In the genomic region with DNA sequence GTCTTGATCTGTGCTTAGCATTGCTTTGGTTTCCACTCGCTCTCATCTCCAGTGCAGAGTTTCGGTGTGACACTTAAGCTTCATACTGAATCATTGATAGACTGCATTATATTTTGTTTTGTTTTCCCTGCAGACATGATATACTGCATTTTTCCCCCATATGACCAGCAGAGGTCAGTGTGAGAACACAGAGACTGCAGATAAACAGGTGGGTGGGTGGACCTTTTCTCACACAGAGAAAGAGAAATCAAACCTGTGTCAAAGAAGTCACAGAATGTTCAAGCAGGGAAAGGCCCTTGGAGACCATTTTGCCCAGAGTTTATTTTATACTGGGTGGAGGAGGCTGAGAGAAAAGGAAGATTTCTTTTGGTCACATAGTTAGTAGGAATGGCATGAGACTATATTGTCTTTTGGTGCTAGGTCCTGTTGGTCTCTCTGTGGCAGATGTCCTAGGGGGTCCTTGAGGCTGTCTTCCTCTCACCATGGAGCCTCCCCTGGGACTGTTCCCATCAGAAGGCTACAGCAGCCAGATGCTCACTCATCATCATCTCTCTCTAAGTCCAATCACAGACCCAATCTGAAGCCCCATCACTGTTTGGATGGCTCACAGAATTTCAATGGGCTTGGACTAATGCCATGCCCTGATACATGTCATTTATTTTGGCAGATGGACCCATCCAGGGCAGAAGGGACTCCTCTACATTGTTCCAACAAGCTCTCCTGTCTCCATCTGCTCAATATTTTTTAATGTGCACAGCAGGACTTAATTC, we compare ENCODE assay signal across 11 mouse cellular contexts.
A peak's percentile ranks its signal among the peaks of the same experiment; 100 is the strongest.
DNase-seq lines count a peak whose midpoint lies in the region; ATAC-seq and TF ChIP-seq lines count a peak whose summit lies in the region.
"Had no signal": no experiment of that assay in that cellular context is flagged by ENCODE, and none has a peak within 500 bp of the region (broad histone marks: within the 10 kb centered on the region; RNA-seq: fewer than 3 reads in every experiment).

No protein-coding gene starts in this region.

- no peak overlapping the region for H3K9ac ChIP-seq in neural tube, embryonic 14.5 days (replicated peaks; ENCODE audit: low read depth, low read length)
- H3K9ac ChIP-seq: heart, embryonic 13.5 days; lung, embryonic 15.5 days; stomach, embryonic 15.5 days had no signal

- no peak overlapping the region for H3K4me2 ChIP-seq in neural tube, embryonic 14.5 days (ENCODE audit: low read depth, low read length)
- H3K4me2 ChIP-seq: heart, embryonic 13.5 days; lung, embryonic 15.5 days; stomach, embryonic 15.5 days had no signal

- ATAC-seq in neural tube, embryonic 14.5 days (ENCODE audit: low read depth): peak; percentile 38; the same call in 1 of the 2 replicates

- DNase-seq in heart, adult 18-20 months: peak; percentile 8 to 34
- no peak for DNase-seq in heart, adult 11 months
- DNase-seq in neural tube, embryonic 10.5 days (ENCODE audit: extremely low spot score, low spot score): no peak
- peak; percentile 8 for DNase-seq in embryonic facial prominence, embryonic 10.5 days (ENCODE audit: low spot score)
- peak; percentile 18 for DNase-seq in lung, postnatal 10 days
- DNase-seq in thymus, adult 2 months: no peak
- no peak for DNase-seq in gastrocnemius, postnatal 10 days

- no peak for TF ChIP-seq CTCF in thymus, adult 2 months (IDR thresholded peaks at IDR 0.05; ENCODE audit: borderline replicate concordance, control insufficient read depth, extremely low read depth, insufficient read depth, low read length, poor library complexity)

- 68% methylated on average over 2 of the region's 2 CpGs for WGBS in neural tube, embryonic 14.5 days
- 65% methylated on average over 2 of the region's 2 CpGs for WGBS in embryonic facial prominence, embryonic 10.5 days
- 82% methylated on average over 2 of the region's 2 CpGs for WGBS in thymus, adult 2 months

- no peaks in the 10 kb centered on the region for H3K36me3 ChIP-seq in neural tube, embryonic 14.5 days (ENCODE audit: control insufficient read depth, insufficient read depth, low read length)
- no peaks in the 10 kb centered on the region for H3K36me3 ChIP-seq in embryonic facial prominence, embryonic 10.5 days (replicated peaks)
- H3K36me3 ChIP-seq in thymus, adult 2 months (ENCODE audit: control insufficient read depth, insufficient read depth, low read length): no peaks in the 10 kb centered on the region
- H3K36me3 ChIP-seq: heart, embryonic 13.5 days; lung, embryonic 15.5 days; stomach, embryonic 15.5 days had no signal

- H3K27ac ChIP-seq in neural tube, embryonic 14.5 days (ENCODE audit: low read depth, low read length): no peak overlapping the region
- no peak overlapping the region for H3K27ac ChIP-seq in embryonic facial prominence, embryonic 10.5 days (replicated peaks)
- H3K27ac ChIP-seq in thymus, adult 2 months (ENCODE audit: control insufficient read depth, insufficient read depth, low read length): no peak overlapping the region
- H3K27ac ChIP-seq: heart, embryonic 13.5 days; lung, embryonic 15.5 days; stomach, embryonic 15.5 days had no signal

- no peaks in the 10 kb centered on the region for H3K9me3 ChIP-seq in neural tube, embryonic 14.5 days (ENCODE audit: control insufficient read depth, low read length)
- no peaks in the 10 kb centered on the region for H3K9me3 ChIP-seq in embryonic facial prominence, embryonic 10.5 days
- H3K9me3 ChIP-seq: heart, embryonic 13.5 days; lung, embryonic 15.5 days; stomach, embryonic 15.5 days had no signal

- no peak for TF ChIP-seq POLR2A in thymus, adult 2 months (IDR thresholded peaks at IDR 0.05; ENCODE audit: control insufficient read depth, extremely low read depth, insufficient read depth, low read length, poor library complexity)

- H3K27me3 ChIP-seq in neural tube, embryonic 14.5 days (ENCODE audit: control insufficient read depth, insufficient read depth, low read length): no peaks in the 10 kb centered on the region
- H3K27me3 ChIP-seq in embryonic facial prominence, embryonic 10.5 days (replicated peaks; ENCODE audit: low read depth, poor library complexity, severe bottlenecking): peaks cover 95% of the 10 kb centered on the region
- H3K27me3 ChIP-seq in thymus, adult 2 months (ENCODE audit: control insufficient read depth, insufficient read depth, low read length): no peaks in the 10 kb centered on the region
- H3K27me3 ChIP-seq: lung, embryonic 15.5 days; stomach, embryonic 15.5 days had no signal

- H3K4me1 ChIP-seq in neural tube, embryonic 14.5 days (ENCODE audit: control insufficient read depth, insufficient read depth, low read length): no peaks in the 10 kb centered on the region
- H3K4me1 ChIP-seq in embryonic facial prominence, embryonic 10.5 days: no peaks in the 10 kb centered on the region
- no peaks in the 10 kb centered on the region for H3K4me1 ChIP-seq in thymus, adult 2 months (replicated peaks; ENCODE audit: control insufficient read depth, insufficient read depth, low read length)
- H3K4me1 ChIP-seq: heart, embryonic 13.5 days; lung, embryonic 15.5 days; stomach, embryonic 15.5 days had no signal

- no peak overlapping the region for H3K4me3 ChIP-seq in neural tube, embryonic 14.5 days (ENCODE audit: low read depth, low read length)
- no peak overlapping the region for H3K4me3 ChIP-seq in embryonic facial prominence, embryonic 10.5 days
- no peak overlapping the region for H3K4me3 ChIP-seq in thymus, adult 2 months (ENCODE audit: control insufficient read depth, insufficient read depth, low read length)
- H3K4me3 ChIP-seq: heart, embryonic 13.5 days; lung, embryonic 15.5 days; stomach, embryonic 15.5 days had no signal

Comparison
In these comparisons a context has a peak if more than half of its experiments do, and no peak if none do; other contexts are left out.
1. DNase-seq: peak in heart, adult 18-20 months (2 of 2), embryonic facial prominence, embryonic 10.5 days (single experiment) and lung, postnatal 10 days (single experiment); none in heart, adult 11 months (single experiment), neural tube, embryonic 10.5 days (single experiment), thymus, adult 2 months (single experiment) and gastrocnemius, postnatal 10 days (single experiment).